Mouse (Mus musculus) erythroblast, embryonic 14.5 days (primary cell): ENCODE measurements around the gene Mepe. TPM values are rescaled to one million over a fixed set of nuclear protein-coding genes. Genes with fewer than 3 reads are reported as not detected.

Experiments
- H3K27me3 ChIP-seq: 2 replicates; pipeline ENCODE4 v1.6.1; 2012; ENCODE audit warnings: inconsistent platforms; ENCODE audit not compliant: control insufficient read depth
- H3K36me3 ChIP-seq: 2 replicates; pipeline ENCODE4 v1.6.1; 2012; ENCODE audit warnings: mild to moderate bottlenecking, inconsistent platforms; ENCODE audit not compliant: control insufficient read depth
- H3K4me1 ChIP-seq: 2 replicates; pipeline ENCODE4 v1.6.1; 2012; ENCODE audit warnings: inconsistent platforms; ENCODE audit not compliant: control insufficient read depth
- H3K4me3 ChIP-seq: replicated peaks from 2 replicates; pipeline ENCODE3; 2012; ENCODE audit warnings: moderate library complexity, mild to moderate bottlenecking, inconsistent platforms
- H3K9me3 ChIP-seq: 2 replicates; pipeline ENCODE4 v1.6.1; 2012; ENCODE audit warnings: low read length, inconsistent platforms, mixed read lengths; ENCODE audit not compliant: control insufficient read depth
- GATA1 ChIP-seq: IDR thresholded peaks from 2 replicates; pipeline ENCODE4 v1.6.1; 2012; ENCODE audit warnings: low read length, inconsistent platforms, mixed read lengths
- TAL1 ChIP-seq: IDR thresholded peaks from 3 replicates; pipeline ENCODE4 v1.6.1; 2012; ENCODE audit warnings: low read length, inconsistent platforms, mixed read lengths
- polyA plus RNA-seq: library from polyadenylated mRNA; stranded (reverse); fragments of >175 nt; gene quantifications from 2 replicates; pipeline ENCODE4 v1.2.3, GENCODE M21; 2012

The Mepe gene
- not detected in 2 replicates for polyA plus RNA-seq

- no peak for TF ChIP-seq GATA1
- no peak for TF ChIP-seq TAL1
- Histone ChIP-seq H3K4me1 (no peaks in the 10 kb centered on the region), H3K27me3 (no peaks in the 10 kb centered on the region), H3K9me3 (peaks cover 3% of the 10 kb centered on the region; the same call in 1 of the 2 replicates), H3K4me3 (no peak within 1 kb of the TSS), H3K36me3 (no peaks in the 10 kb centered on the region)
Measured at GRCm38 (mm10) chr5:104325029-104325428, at the start of gene Mepe. Mepe (plus strand) TSS chr5:104325329.

- Histone ChIP-seq H3K36me3 (no peaks in the 10 kb centered on the region), H3K27me3 (no peaks in the 10 kb centered on the region), H3K4me1 (no peaks in the 10 kb centered on the region), H3K4me3 (no peak overlapping the region), H3K9me3 (peaks cover 16% of the 10 kb centered on the region)
- TF ChIP-seq TAL1 (no peak), GATA1 (no peak)
Measured at GRCm38 (mm10) chr5:104294201-104294600, 30.9 kb upstream of the Mepe start.

- Histone ChIP-seq H3K9me3 (no peaks in the 10 kb centered on the region), H3K4me1 (no peaks in the 10 kb centered on the region), H3K36me3 (no peaks in the 10 kb centered on the region), H3K4me3 (no peak within 1 kb of the TSS), H3K27me3 (no peaks in the 10 kb centered on the region)
- TF ChIP-seq GATA1 (no peak), TAL1 (no peak)
Measured at GRCm38 (mm10) chr5:104298994-104299393, 26.1 kb upstream of the Mepe start, which contains the start of gene Ibsp. Ibsp (plus strand) TSS chr5:104299171.

GRCm38 (mm10) chr5:104314073-104314472 lies 11.1 kb upstream of the Mepe start:
- no peaks in the 10 kb centered on the region for H3K27me3 ChIP-seq
- no peak for TF ChIP-seq GATA1
- TF ChIP-seq TAL1: no peak
- H3K4me3 ChIP-seq: no peak overlapping the region
- H3K4me1 ChIP-seq: no peaks in the 10 kb centered on the region
- no peaks in the 10 kb centered on the region for H3K36me3 ChIP-seq
- peaks cover 5% of the 10 kb centered on the region for H3K9me3 ChIP-seq

- no peaks in the 10 kb centered on the region for H3K27me3 ChIP-seq
- H3K9me3 ChIP-seq: peaks cover 3% of the 10 kb centered on the region; the same call in 1 of the 2 replicates
- no peak overlapping the region for H3K4me3 ChIP-seq
- H3K36me3 ChIP-seq: no peaks in the 10 kb centered on the region
- no peaks in the 10 kb centered on the region for H3K4me1 ChIP-seq
- no peak for TF ChIP-seq TAL1
- no peak for TF ChIP-seq GATA1
Measured at GRCm38 (mm10) chr5:104326884-104327283, 1.8 kb downstream of the Mepe start.

GRCm38 (mm10) chr5:104327389-104327788 lies 2.3 kb downstream of the Mepe start:
- Histone ChIP-seq H3K4me1 (no peaks in the 10 kb centered on the region), H3K9me3 (peaks cover 3% of the 10 kb centered on the region; the same call in 1 of the 2 replicates), H3K27me3 (no peaks in the 10 kb centered on the region), H3K36me3 (no peaks in the 10 kb centered on the region), H3K4me3 (no peak overlapping the region)
- no peak for TF ChIP-seq GATA1
- no peak for TF ChIP-seq TAL1

GRCm38 (mm10) chr5:104327876-104328275 lies 2.7 kb downstream of the Mepe start:
- no peaks in the 10 kb centered on the region; the same call in 1 of the 2 replicates for H3K9me3 ChIP-seq
- H3K36me3 ChIP-seq: no peaks in the 10 kb centered on the region
- TF ChIP-seq TAL1 (no peak), GATA1 (no peak)
- no peaks in the 10 kb centered on the region for H3K27me3 ChIP-seq
- no peaks in the 10 kb centered on the region for H3K4me1 ChIP-seq
- H3K4me3 ChIP-seq: no peak overlapping the region

- Histone ChIP-seq H3K4me3 (no peak overlapping the region), H3K36me3 (no peaks in the 10 kb centered on the region), H3K27me3 (no peaks in the 10 kb centered on the region), H3K9me3 (no peaks in the 10 kb centered on the region; the same call in 1 of the 2 replicates), H3K4me1 (no peaks in the 10 kb centered on the region)
- TF ChIP-seq GATA1 (no peak), TAL1 (no peak)
Measured at GRCm38 (mm10) chr5:104328317-104328850, 3.3 kb downstream of the Mepe start.

- no peaks in the 10 kb centered on the region for H3K4me1 ChIP-seq
- no peaks in the 10 kb centered on the region for H3K36me3 ChIP-seq
- H3K4me3 ChIP-seq: no peak overlapping the region
- TF ChIP-seq TAL1 (no peak), GATA1 (no peak)
- no peaks in the 10 kb centered on the region for H3K27me3 ChIP-seq
- no peaks in the 10 kb centered on the region; the same call in 1 of the 2 replicates for H3K9me3 ChIP-seq
Measured at GRCm38 (mm10) chr5:104329381-104329780, 4.3 kb downstream of the Mepe start.

- no peaks in the 10 kb centered on the region for H3K36me3 ChIP-seq
- no peaks in the 10 kb centered on the region for H3K4me1 ChIP-seq
- H3K27me3 ChIP-seq: no peaks in the 10 kb centered on the region
- H3K9me3 ChIP-seq: no peaks in the 10 kb centered on the region; the same call in 1 of the 2 replicates
- no peak overlapping the region for H3K4me3 ChIP-seq
- TF ChIP-seq TAL1 (no peak), GATA1 (no peak)
Measured at GRCm38 (mm10) chr5:104330088-104330487, 5.0 kb downstream of the Mepe start.
